Mouse (Mus musculus) erythroblast, embryonic 14.5 days (primary cell): Measurements from ENCODE around the gene Tns1.

Source experiments
- GATA1 ChIP-seq: IDR thresholded peaks from 2 replicates; pipeline ENCODE4 v1.6.1; 2012; ENCODE audit warnings: low read length, inconsistent platforms, mixed read lengths
- TAL1 ChIP-seq: IDR thresholded peaks from 3 replicates; pipeline ENCODE4 v1.6.1; 2012; ENCODE audit warnings: low read length, inconsistent platforms, mixed read lengths

DNA sequence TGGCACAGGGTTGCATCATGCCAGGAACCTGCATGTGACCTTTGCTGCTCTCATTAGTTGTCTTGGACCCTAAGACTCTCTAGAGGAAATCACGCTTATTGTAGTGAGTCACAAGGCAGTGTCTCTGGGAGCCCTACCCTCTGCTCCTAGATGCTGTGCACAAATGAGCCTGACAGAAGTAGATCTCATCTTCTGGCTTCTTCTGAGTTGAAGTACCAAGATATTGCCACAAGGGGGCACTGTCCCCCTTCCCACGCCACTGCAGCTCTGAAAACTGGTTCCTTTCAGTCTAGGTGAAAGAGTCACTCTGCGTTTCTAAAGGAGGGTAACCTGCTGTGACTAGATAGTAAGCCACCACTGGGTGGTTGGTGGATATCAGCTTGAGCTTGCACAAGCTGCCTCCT is 222.8 kb downstream of the Tns1 start:
- no peak for TF ChIP-seq TAL1
- TF ChIP-seq GATA1, result no peak
